Mouse (Mus musculus) CH12.LX (cell line): ENCODE results near the gene Gm37596.
"Not testable (repeated sequence)": the region's sequence is repeated elsewhere in the genome, so short reads cannot be mapped to it uniquely, and the experiment has no call there.

Experiments used
- CHD1 ChIP-seq: IDR thresholded peaks from 2 replicates; pipeline ENCODE4 v1.6.1; 2012; ENCODE audit warnings: low read depth, low read length, improper control_type of control experiment, inconsistent platforms
- CTCF ChIP-seq, 2 experiments: IDR thresholded peaks in 1 of 2; conservative IDR thresholded peaks in 1 of 2; 2 replicates each; pipeline ENCODE4 v1.5.1; 2011 to 2012; ENCODE audit warnings: low read depth in 2 of 2, low read length in 2 of 2, improper control_type of control experiment in 1 of 2, inconsistent platforms in 1 of 2, mild to moderate bottlenecking in 1 of 2, moderate library complexity in 1 of 2
- EP300 ChIP-seq: IDR thresholded peaks from 2 replicates; pipeline ENCODE4 v1.6.1; 2011; ENCODE audit warnings: low read length, improper control_type of control experiment
- GABPA ChIP-seq: IDR thresholded peaks from 2 replicates; pipeline ENCODE4 v1.6.1; 2012; ENCODE audit warnings: low read depth, low read length, improper control_type of control experiment, inconsistent platforms; ENCODE audit not compliant: insufficient replicate concordance
- JUND ChIP-seq: conservative IDR thresholded peaks from 2 replicates; pipeline ENCODE4 v1.6.1; 2011; ENCODE audit warnings: low read depth, low read length, improper control_type of control experiment
- MAX ChIP-seq: IDR thresholded peaks from 2 replicates; pipeline ENCODE4 v1.6.1; 2011; ENCODE audit warnings: low read length, improper control_type of control experiment
- MYC ChIP-seq: IDR thresholded peaks from 2 replicates; pipeline ENCODE4 v1.6.1; 2011; ENCODE audit warnings: low read depth, mild to moderate bottlenecking, improper control_type of control experiment, low read length
- PAX5 ChIP-seq: IDR thresholded peaks from 2 replicates; pipeline ENCODE4 v1.6.1; 2012; ENCODE audit warnings: low read length, inconsistent platforms, mixed read lengths
- POLR2A ChIP-seq: IDR thresholded peaks from 2 replicates; pipeline ENCODE4 v1.6.1; 2011; ENCODE audit warnings: low read depth, mild to moderate bottlenecking, improper control_type of control experiment, low read length
- RAD21 ChIP-seq: IDR thresholded peaks from 2 replicates; pipeline ENCODE4 v1.6.1; 2011; ENCODE audit warnings: low read depth, mild to moderate bottlenecking, low read length, improper control_type of control experiment, moderate library complexity
- UBTF ChIP-seq: IDR thresholded peaks from 2 replicates; pipeline ENCODE4 v1.6.1; 2012; ENCODE audit warnings: low read depth, mild to moderate bottlenecking, inconsistent platforms, low read length, improper control_type of control experiment, moderate library complexity
- USF1 ChIP-seq: IDR thresholded peaks from 2 replicates; pipeline ENCODE4 v1.6.1; 2014; ENCODE audit warnings: low read depth, mild to moderate bottlenecking, inconsistent platforms, low read length, improper control_type of control experiment
- ZC3H11A ChIP-seq: IDR thresholded peaks from 2 replicates; pipeline ENCODE4 v1.6.1; 2012; ENCODE audit warnings: low read depth, mild to moderate bottlenecking, inconsistent platforms, low read length, improper control_type of control experiment
- ZKSCAN1 ChIP-seq: IDR thresholded peaks from 2 replicates; pipeline ENCODE4 v1.6.1; 2012; ENCODE audit warnings: low read depth, inconsistent platforms, low read length, improper control_type of control experiment, borderline replicate concordance

GRCm38 (mm10) chr3:93670805-93671503 is 21.9 kb downstream of the Gm37596 start:
- TF ChIP-seq CTCF (conservative IDR thresholded peaks at IDR 0.05 in 1 of 2, IDR thresholded peaks at IDR 0.05 in 1 of 2; ENCODE audit: low read depth in 2 of 2, low read length in 2 of 2); USF1; RAD21; POLR2A; EP300; MYC; MAX; UBTF; GABPA; PAX5; ZC3H11A; JUND; CHD1; ZKSCAN1: not testable (repeated sequence)
